Mouse (Mus musculus) cerebellum, postnatal 14 days (tissue): ENCODE results near the gene Epha5.
A peak's percentile ranks its signal among the peaks of the same experiment; 100 is the strongest.

ENCODE experiments used
- DNase-seq, 2 experiments: peaks; one replicate each; pipeline ENCODE4 v3.0.0; 2021; ENCODE audit warnings: mixed read lengths in 2 of 2

The Epha5 gene

DNA sequence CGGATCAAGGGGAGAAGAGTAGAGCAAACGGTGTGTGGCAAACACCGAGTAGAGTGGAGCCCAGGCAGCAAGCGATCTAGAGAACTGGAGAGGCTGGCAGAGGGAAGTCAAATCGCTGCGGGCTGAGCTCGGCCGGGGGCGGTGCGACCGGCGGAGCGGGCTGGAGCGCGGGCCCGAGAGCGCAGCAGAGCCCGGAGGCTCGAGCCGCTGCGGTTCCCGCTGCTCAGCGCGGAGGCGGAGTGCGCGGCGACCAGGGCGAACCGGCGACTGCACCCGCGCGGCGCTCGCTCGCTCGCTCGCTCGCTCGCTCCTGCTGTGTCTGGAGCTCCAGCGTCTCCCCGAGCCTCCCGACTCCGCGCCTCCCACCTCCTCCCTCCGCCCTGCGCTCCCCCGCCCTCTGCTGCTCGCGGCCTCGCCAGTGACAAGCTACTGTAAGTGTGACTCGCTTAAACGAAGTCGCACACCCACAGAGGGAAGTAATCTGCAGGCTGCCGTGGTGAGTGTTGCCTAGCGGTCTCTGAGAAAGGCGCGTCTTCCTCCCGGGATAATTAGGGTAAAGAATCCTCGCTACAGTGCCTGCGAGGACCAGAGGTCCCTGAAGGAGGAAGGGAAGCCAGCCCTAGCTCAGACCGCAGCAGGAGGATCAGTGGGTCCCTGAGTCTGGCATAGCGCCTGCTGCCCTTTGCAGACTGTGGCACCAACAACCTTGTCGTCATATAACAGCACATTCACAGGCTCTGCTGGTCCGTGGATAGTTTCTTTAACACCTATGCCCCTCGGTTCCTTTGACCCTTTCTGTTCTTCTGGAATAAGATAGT, at the start of gene Epha5:
TSS of gene Epha5 (minus strand) at position 321 of the 818 bp plus-strand sequence.
- DNase-seq, result peak; percentile 75 to 80

DNA sequence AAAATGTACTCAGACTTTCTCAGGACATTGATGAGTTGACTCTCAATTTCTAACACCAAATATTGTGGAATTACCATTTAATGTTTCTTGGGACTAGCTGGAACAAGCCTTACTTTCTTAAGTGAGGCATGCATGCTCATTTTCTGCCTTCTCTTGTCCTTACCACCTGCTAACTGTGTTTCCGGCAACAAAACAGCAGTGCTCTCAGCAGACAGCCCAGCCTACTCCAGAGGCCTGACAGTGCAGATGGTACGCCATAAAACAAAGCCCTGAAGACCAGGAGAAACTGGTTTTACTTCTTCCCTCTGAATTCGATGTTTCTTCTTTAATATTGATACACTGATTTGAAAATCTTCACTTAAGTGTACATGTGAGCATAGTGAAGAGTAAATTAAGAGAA, 39.0 kb upstream of the Epha5 start:
- DNase-seq, result no peak

GRCm38 (mm10) chr5:84454641-84455040, 37.5 kb upstream of the Epha5 start:
- DNase-seq, result no peak

DNA sequence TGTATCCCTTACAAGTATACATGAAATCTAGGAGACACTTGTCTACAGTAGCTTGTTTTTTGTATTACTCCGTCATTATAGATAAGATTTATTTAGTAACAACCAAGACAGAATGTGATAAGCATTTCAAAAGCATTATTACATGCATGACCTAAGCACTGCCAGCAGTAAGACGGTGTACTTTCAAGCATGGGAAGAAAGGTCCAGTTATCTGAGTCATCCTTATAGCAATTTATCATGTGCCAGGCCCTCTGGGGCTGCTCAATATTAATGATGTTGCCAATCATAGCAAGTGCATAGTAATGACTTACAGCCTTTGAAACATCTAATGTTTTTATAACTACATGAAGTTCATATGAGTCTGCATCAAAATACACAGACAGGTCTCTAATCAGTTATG, 36.7 kb upstream of the Epha5 start:
- DNase-seq, result no peak

DNA sequence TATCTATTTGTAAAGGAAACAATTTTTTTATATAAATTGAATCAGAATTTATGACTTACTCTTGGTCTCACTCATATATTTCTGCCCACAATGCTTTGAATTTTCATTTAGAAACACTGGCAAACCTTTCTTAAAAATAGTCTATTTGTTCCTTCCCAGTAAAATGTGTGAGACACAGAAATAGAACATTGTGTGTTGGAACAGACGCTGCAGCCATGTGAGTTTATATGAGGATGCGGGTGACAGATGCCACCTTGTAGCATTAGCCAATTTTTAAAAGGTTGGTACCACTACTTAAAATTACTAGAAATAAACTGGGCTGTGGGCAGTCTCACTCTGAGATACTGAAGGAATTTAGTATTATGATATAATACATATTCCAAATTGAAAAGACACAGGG, 23.1 kb upstream of the Epha5 start:
- DNase-seq, result peak; percentile 34 to 50

GRCm38 (mm10) chr5:84415961-84416821, 991 bp downstream of the Epha5 start:
- DNase-seq, result peak; percentile 30 to 34

- DNase-seq, result peak in 1 of 2 experiments; percentile 19
Observed at GRCm38 (mm10) chr5:84414931-84415431, 2.2 kb downstream of the Epha5 start.

- DNase-seq, result no peak
Observed at GRCm38 (mm10) chr5:84413026-84413425, 4.2 kb downstream of the Epha5 start.

DNA sequence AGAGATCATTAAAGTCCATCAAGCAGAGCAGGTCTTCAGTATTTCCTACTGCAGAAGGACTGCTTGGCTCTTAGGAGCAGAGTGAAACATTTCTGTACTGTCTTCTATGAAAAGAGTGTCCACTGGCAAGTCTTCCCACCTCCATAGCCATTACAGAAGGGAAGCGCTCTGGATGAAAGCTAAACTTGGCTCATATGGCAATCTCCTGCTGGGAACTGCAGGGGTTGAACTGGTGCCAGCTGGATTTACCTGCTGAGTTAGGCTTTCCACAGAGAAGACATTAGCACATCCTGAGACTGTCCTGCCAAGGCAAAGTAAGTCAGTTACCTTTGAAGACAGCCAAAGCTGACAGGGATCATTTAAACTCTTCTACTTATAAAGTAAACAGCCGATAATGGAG, 8.8 kb downstream of the Epha5 start:
- peak; percentile 91 to 96 for DNase-seq

DNA sequence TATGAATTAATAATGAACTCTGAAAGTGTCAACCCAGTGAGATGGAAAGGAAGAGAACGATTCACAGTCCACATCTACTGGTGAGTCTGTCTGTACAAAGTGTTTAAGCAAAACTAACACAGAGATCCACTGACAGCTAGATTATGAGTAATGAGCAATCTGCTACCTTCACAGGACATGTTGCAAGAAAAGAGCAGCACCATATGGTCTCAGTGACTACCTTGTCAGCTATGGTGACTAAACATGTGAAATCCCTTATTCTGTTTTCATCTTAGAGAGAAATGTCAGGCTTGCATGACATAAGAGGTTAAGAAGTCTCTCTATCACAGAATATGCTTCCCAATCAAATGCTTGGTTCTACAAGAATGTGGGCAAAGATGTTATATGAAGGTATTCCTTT, 20.1 kb downstream of the Epha5 start:
- peak in 1 of 2 experiments; percentile 34 for DNase-seq

DNA sequence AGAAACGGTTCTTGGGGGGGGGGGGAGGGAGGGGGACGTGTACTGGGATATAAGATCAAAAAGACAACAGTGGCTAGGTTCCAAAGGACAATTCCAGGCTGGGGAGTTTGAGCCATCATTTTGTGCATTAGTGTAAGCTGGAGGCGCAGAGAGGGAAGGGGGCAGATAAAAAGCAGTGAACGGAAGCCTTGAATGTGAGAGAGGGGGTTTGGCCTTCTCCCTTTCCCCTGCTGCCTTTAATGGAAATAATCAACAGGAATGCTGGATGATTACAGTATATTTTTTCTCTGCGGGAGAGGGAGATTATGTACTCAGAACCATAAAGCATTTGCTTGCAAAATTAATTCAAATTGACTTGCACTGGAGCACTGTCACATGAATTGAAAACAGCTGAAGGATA, 51.8 kb downstream of the Epha5 start:
- DNase-seq, result no peak

GRCm38 (mm10) chr5:84359430-84359829, 57.8 kb downstream of the Epha5 start:
- DNase-seq, result no peak

DNA sequence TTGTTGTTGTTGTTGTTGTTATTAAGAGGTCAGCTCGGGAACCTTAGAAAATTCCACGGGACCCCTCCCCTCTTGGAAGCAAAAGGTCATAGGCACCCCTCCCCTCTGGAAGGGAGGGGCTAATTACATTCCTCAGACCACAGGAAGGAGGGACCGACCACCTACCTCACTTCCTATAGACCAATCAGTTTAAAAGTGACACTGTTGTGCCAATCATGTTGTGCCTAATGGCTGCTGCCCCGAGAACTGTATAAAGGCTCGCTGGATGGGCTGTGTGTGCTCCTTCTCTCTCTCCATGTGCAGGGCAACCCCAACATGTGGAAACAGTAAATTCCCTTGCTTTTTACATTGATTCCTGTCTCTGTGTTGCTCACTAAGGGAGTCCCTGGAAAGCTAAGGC, 64.1 kb downstream of the Epha5 start:
- DNase-seq, result no peak

DNA sequence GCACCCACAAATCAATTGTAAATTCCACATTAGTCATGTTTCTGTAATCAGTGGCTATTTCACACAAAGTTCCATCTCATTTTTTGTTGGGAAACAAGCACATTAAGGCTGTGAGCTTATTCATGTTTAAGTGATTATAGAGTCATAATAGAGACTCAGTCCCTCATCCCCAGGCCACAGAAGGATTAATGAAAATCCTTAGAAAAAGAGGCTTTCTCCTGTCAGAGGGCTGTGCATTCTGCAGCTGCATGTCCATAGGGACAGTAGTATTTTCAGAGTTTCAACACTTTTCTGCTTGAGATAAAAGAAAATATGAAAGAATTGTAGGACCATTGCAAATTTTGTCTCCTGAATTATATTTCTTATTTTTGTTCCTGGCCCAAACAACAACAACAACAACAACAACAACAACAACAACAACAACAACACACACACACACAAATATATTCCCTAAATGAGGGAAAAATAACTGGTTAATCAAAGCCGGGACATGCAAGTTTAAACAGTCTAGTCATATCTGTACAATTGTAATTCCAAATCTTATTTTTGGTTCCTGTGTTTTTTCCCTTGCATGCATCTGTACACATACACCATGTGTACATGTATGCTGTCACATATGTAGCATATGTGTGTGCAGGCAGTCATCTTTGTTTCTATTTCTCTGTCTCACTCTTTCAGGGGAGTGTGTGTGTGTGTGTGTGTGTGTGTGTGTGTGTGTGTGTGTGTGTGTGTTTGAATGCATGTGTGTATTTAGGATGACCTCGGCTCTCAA, 70.3 kb downstream of the Epha5 start:
- DNase-seq, result no peak

- DNase-seq, result no peak
Observed at GRCm38 (mm10) chr5:84335834-84336465, 81.2 kb downstream of the Epha5 start.

- no peak for DNase-seq
Observed at GRCm38 (mm10) chr5:84334481-84334880, 82.7 kb downstream of the Epha5 start.

DNA sequence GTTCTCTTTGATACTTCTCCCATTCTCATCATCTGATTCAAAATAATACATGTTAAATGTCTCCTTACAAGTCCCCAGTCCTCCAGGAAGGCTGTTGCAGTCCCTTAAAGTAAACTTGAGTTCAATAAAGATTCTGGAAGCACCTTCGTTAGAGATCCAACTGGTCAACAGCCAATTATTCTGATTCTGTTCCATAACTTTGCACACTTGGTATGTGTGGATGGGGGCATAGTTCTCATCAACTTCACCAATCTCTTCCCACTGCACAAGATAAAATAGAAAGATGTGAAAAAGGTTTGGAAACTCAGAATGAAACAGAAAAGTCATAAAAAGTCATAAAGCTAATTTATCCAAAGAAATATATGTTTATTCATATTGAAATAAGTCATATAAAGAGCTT, 85.6 kb downstream of the Epha5 start:
- DNase-seq, result no peak

DNA sequence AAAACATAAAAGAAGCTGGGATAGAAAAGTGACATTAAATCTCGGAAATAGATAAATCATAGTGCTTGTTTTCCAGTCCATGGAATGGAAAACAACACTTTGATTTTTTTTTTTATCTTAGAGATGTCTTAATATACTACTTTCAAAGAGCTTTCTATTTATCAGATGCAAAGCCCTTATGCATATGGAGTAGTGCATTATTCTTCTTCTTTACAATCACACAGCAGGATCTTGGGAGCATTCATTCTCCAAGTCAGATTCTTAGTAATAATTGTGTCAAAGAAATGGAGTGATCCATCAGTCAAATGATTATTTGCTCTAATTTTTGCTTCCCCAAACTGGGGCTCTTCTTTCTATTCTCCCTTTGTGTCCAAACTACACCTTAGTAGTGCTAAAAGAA, 96.6 kb downstream of the Epha5 start:
- no peak for DNase-seq

DNA sequence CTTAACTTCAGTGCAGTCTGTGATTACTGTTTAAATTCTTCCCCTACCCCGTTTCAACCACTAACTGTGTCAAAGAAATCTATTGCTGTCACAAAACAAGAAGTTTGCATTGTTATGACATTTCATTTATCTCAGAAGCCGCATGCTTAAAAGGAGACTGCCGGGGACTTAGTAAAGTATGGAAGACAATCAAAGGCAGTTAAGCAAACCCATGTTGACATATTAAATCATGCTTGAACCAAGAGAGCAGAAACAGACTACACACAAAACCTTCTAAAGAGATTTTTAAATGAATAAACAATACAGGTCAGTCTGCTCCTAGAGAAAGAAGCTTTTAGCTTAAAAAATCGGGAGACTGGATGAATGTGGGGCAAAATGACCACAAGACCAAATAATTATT, 97.0 kb downstream of the Epha5 start:
- no peak for DNase-seq

DNA sequence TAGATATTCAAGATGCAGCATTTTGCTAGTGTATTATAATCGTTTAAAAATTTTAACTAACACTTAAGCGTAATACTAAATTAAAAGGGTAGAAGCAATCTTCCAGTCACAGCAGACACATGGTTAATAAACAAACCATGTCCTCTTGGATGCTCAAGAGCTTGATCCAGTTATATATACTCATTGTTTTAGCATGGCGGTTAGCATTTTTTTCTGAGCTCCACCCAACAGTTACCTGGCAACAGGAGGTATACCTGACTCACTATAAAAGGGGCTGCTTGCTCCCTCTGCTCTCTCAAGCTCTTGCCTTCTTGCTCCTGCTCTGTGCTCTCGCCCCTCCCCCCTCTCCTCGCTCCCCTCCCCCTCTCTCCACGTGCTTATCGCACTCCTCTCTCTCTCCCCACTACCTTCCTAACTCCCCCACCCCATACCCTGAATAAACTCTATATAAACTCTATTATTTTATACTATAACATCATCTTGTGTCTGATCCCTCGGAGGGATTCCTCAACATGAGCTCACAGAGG, 98.3 kb downstream of the Epha5 start:
- DNase-seq, result no peak

DNA sequence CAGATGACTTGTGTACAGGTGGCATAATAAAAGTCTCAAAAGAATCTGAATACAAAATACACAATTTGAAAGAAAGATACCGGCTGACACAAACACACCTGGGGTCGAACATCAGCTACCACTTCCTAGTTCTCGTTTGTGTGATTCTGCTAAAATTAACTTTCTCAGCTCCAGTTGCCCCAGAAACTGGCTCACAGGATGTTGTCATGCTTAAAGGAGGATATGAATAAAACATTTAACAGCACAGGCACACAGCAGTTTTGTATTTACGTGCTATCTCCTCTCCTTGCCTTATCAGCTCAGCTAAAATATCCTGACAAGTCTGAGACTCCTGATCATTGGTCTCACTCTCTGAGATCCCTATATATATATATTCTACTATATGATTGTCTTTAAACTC, 99.3 kb downstream of the Epha5 start:
- DNase-seq, result no peak

DNA sequence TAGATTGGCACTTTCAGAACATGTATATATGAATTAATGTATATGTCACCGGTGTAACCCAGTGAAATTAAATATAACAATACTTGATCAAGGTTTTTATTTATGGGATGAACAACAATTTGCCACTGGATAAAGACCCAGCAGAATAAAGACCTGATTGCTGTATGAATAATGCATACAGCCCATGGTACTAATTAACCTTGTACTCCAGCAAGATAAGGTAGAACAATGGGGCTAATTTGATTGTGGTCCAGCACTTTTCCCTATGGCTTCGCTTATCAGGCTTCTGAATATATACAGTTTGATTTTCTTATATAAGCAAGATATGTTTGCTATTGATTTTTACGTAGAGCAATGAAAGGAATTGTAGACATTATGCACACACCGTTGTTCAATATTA, 103.6 kb downstream of the Epha5 start:
- no peak for DNase-seq
